15 mouse cellular contexts compared by ENCODE assay signal in genomic region chr4:120725516-120726090, GRCm38 (mm10). TPM values are rescaled to one million over a fixed set of nuclear protein-coding genes. Genes with fewer than 3 reads are reported as not detected.
DNase-seq lines count a peak whose midpoint lies in the region; ATAC-seq lines count a peak whose summit lies in the region.
"Had no signal": no experiment of that assay in that cellular context is flagged by ENCODE, and none has a peak within 500 bp of the region (broad histone marks: within the 10 kb centered on the region; RNA-seq: fewer than 3 reads in every experiment).

No protein-coding gene starts in this region.

- H3K36me3 ChIP-seq in heart, embryonic 14.5 days (ENCODE audit: control insufficient read depth, insufficient read depth, low read length) = no peaks in the 10 kb centered on the region
- no peaks in the 10 kb centered on the region for H3K36me3 ChIP-seq in heart, embryonic 11.5 days (ENCODE audit: control insufficient read depth, insufficient read depth, low read length)
- H3K36me3 ChIP-seq: liver, embryonic 13.5 days; midbrain, embryonic 15.5 days; neural tube, embryonic 13.5 days had no signal

- no peak for ATAC-seq in heart, embryonic 14.5 days (ENCODE audit: insufficient number of reproducible peaks, insufficient read depth, low FRiP score, low read depth)
- ATAC-seq in heart, embryonic 11.5 days (replicated peaks; ENCODE audit: insufficient number of reproducible peaks, low FRiP score, low TSS enrichment) = no peak
- ATAC-seq: midbrain, embryonic 15.5 days; Patski had no signal

- no peak overlapping the region for H3K4me3 ChIP-seq in heart, embryonic 14.5 days (ENCODE audit: control insufficient read depth in 1 of 2, insufficient read depth in 1 of 2, low read depth in 1 of 2, low read length in 2 of 2)
- no peak overlapping the region for H3K4me3 ChIP-seq in heart, embryonic 11.5 days (ENCODE audit: low read depth, low read length)
- H3K4me3 ChIP-seq: erythroblast, embryonic 14.5 days; liver, embryonic 13.5 days; midbrain, embryonic 15.5 days; neural tube, embryonic 13.5 days had no signal

- H3K4me1 ChIP-seq in heart, embryonic 14.5 days (ENCODE audit: control insufficient read depth in 2 of 2, insufficient read depth in 2 of 2, low read length in 2 of 2) = peaks cover 18 to 23% of the 10 kb centered on the region in 2 experiments
- H3K4me1 ChIP-seq in heart, embryonic 11.5 days (ENCODE audit: control insufficient read depth, insufficient read depth, low read length) = peaks cover 20% of the 10 kb centered on the region
- H3K4me1 ChIP-seq: midbrain, embryonic 15.5 days had no signal

- intact Hi-C loops in left cerebral cortex, postnatal 14 days (cut with DNase I) = no loop called here

- no peaks in the 10 kb centered on the region for H3K9me3 ChIP-seq in heart, embryonic 14.5 days (ENCODE audit: control insufficient read depth, low read length)
- no peaks in the 10 kb centered on the region for H3K9me3 ChIP-seq in heart, embryonic 11.5 days (replicated peaks; ENCODE audit: control insufficient read depth, low read length)
- H3K9me3 ChIP-seq: liver, embryonic 13.5 days; midbrain, embryonic 15.5 days; neural tube, embryonic 13.5 days had no signal

- no peak overlapping the region for H3K9ac ChIP-seq in heart, embryonic 14.5 days (ENCODE audit: low read length)
- H3K9ac ChIP-seq in heart, embryonic 11.5 days (ENCODE audit: low read depth, low read length) = no peak overlapping the region
- H3K9ac ChIP-seq: liver, embryonic 13.5 days; midbrain, embryonic 15.5 days; neural tube, embryonic 13.5 days had no signal

- 56% methylated on average over 5 of the region's 5 CpGs for WGBS in heart, embryonic 14.5 days
- WGBS in heart, embryonic 11.5 days (ENCODE audit: insufficient replicate concordance) = 47% methylated on average over 5 of the region's 5 CpGs

- no peaks in the 10 kb centered on the region for H3K27me3 ChIP-seq in heart, embryonic 14.5 days (ENCODE audit: control insufficient read depth, insufficient read depth, low read length)
- 0 out of 2 replicates have a peak, but pooled peaks cover under 1% of the 10 kb centered on the region for H3K27me3 ChIP-seq in heart, embryonic 11.5 days (ENCODE audit: control insufficient read depth, insufficient read depth, low read length)
- H3K27me3 ChIP-seq: Patski had no signal

- DNase-seq in urinary bladder, postnatal 14 days (ENCODE audit: low spot score) = peak; percentile 39
- DNase-seq in urinary bladder, adult 2 months (ENCODE audit: low spot score) = no peak
- DNase-seq in gastrocnemius, postnatal 25 days = peak; percentile 59
- peak; percentile 31 for DNase-seq in yolk sac, embryonic 10.5 days (ENCODE audit: low spot score)
- DNase-seq in kidney, postnatal 10 days = no peak
- no peak for DNase-seq in left cerebral cortex, postnatal 14 days (ENCODE audit: low spot score in 2 of 2)
- DNase-seq: kidney, adult 8-10 months; liver, embryonic 13.5 days had no signal

- 0 out of 2 replicates have a peak overlapping the region, but pooled peaks have one; percentile 14 for H3K4me2 ChIP-seq in heart, embryonic 14.5 days (ENCODE audit: low read length)
- no peak overlapping the region for H3K4me2 ChIP-seq in heart, embryonic 11.5 days
- H3K4me2 ChIP-seq: liver, embryonic 13.5 days; midbrain, embryonic 15.5 days; neural tube, embryonic 13.5 days had no signal

- H3K27ac ChIP-seq in heart, embryonic 14.5 days (replicated peaks in 1 of 2; ENCODE audit: control insufficient read depth in 1 of 2, insufficient read depth in 1 of 2, low read depth in 2 of 2, low read length in 2 of 2) = no peak overlapping the region
- no peak overlapping the region for H3K27ac ChIP-seq in heart, embryonic 11.5 days (ENCODE audit: low read depth, low read length)
- H3K27ac ChIP-seq: liver, embryonic 13.5 days; midbrain, embryonic 15.5 days; neural tube, embryonic 13.5 days had no signal

RNA-seq across cellular contexts. Expression of gene Kcnq4, which starts 22.8 kb away (rescaled TPM):
- 0.24 and 0.54 TPM in 2 replicates for polyA plus RNA-seq in heart, embryonic 14.5 days (2014; fragmentation: Nextera tagmentation; extraction: Ambion mirVana)
- 0.99 and 1.0 TPM in 2 replicates for polyA plus RNA-seq in heart, embryonic 11.5 days (2014; fragmentation: Nextera tagmentation; extraction: Ambion mirVana)
- polyA plus RNA-seq in urinary bladder, adult 2 months (2012; rRNA removed) = 20.2 and 21.7 TPM in 2 replicates
- total RNA-seq in gastrocnemius, postnatal 25 days (2021) = 10 to 100 TPM; 15.9 to 18.0 TPM
- 1 to 10 TPM; 8.5 to 9.0 TPM for total RNA-seq in left cerebral cortex, postnatal 14 days (2021)
- total RNA-seq: common myeloid progenitor, adult 5-6 weeks had no signal
- polyA plus RNA-seq: erythroblast, embryonic 14.5 days had no signal

RNA-seq across cellular contexts. Expression of gene Cited4, which starts 59.2 kb away (rescaled TPM):
- 24.2 and 27.1 TPM in 2 replicates for polyA plus RNA-seq in heart, embryonic 14.5 days (2014; fragmentation: Nextera tagmentation; extraction: Ambion mirVana)
- polyA plus RNA-seq in heart, embryonic 11.5 days (2014; fragmentation: Nextera tagmentation; extraction: Ambion mirVana) = 37.5 and 44.9 TPM in 2 replicates
- polyA plus RNA-seq in urinary bladder, adult 2 months (2012; rRNA removed) = 7.3 and 9.1 TPM in 2 replicates
- total RNA-seq in gastrocnemius, postnatal 25 days (2021) = 10 to 100 TPM; 15.0 to 32.1 TPM
- 10 to 100 TPM; 21.0 to 22.6 TPM for total RNA-seq in left cerebral cortex, postnatal 14 days (2021)

Comparison
In these comparisons a context has a peak if more than half of its experiments do, and no peak if none do; other contexts are left out.
1. DNase-seq: peak in urinary bladder, postnatal 14 days (single experiment), gastrocnemius, postnatal 25 days (single experiment) and yolk sac, embryonic 10.5 days (single experiment); none in urinary bladder, adult 2 months (single experiment), kidney, postnatal 10 days (single experiment) and left cerebral cortex, postnatal 14 days (0 of 2).
2. RNA of gene Kcnq4, which starts 22.8 kb away (polyA plus RNA-seq): 20.2 to 21.7 TPM in urinary bladder, adult 2 months; 0.99 to 1.0 TPM in heart, embryonic 11.5 days and 0.24 to 0.54 TPM in heart, embryonic 14.5 days; every median in the first group is over 10 times any median in the second.